Mouse (Mus musculus): ENCODE measurements around the gene Adh6a. TPM values are rescaled to one million over a fixed set of nuclear protein-coding genes. Genes with fewer than 3 reads are reported as not detected.

Gene Adh6a
- polyA plus RNA-seq, 1 experiment: not detected

GRCm38 (mm10) chr3:138285986-138286385 is 27.1 kb upstream of the Adh6a start:
- Histone ChIP-seq H3K27ac (ENCODE audit: insufficient read depth, low read length) (no peak overlapping the region), H3K27me3 (ENCODE audit: control insufficient read depth, insufficient read depth, low read length) (no peaks in the 10 kb centered on the region), H3K4me3 (replicated peaks; ENCODE audit: insufficient read depth, low read depth, low read length) (no peak overlapping the region), H3K4me1 (ENCODE audit: control insufficient read depth, insufficient read depth, low read length) (no peaks in the 10 kb centered on the region)
- 83% methylated on average over 7 of the region's 7 CpGs for WGBS
- DNase-seq: no peak
- TF ChIP-seq CTCF (IDR thresholded peaks at IDR 0.05; ENCODE audit: borderline replicate concordance, insufficient read depth, low read depth, low read length) (no peak), POLR2A (IDR thresholded peaks at IDR 0.05; ENCODE audit: borderline replicate concordance, insufficient read depth, low read length) (no peak)

GRCm38 (mm10) chr3:138287686-138288085 is 25.4 kb upstream of the Adh6a start:
- TF ChIP-seq CTCF (IDR thresholded peaks at IDR 0.05; ENCODE audit: borderline replicate concordance, insufficient read depth, low read depth, low read length) (no peak), POLR2A (IDR thresholded peaks at IDR 0.05; ENCODE audit: borderline replicate concordance, insufficient read depth, low read length) (no peak)
- Histone ChIP-seq H3K27me3 (ENCODE audit: control insufficient read depth, insufficient read depth, low read length) (no peaks in the 10 kb centered on the region), H3K4me1 (ENCODE audit: control insufficient read depth, insufficient read depth, low read length) (no peaks in the 10 kb centered on the region), H3K27ac (ENCODE audit: insufficient read depth, low read length) (no peak overlapping the region), H3K4me3 (replicated peaks; ENCODE audit: insufficient read depth, low read depth, low read length) (no peak overlapping the region)
- no peak for DNase-seq
- 88% methylated on average over 4 of the region's 4 CpGs for WGBS

- no peak for DNase-seq
- no peak for TF ChIP-seq CTCF (IDR thresholded peaks at IDR 0.05; ENCODE audit: borderline replicate concordance, insufficient read depth, low read depth, low read length)
- no peak for TF ChIP-seq POLR2A (IDR thresholded peaks at IDR 0.05; ENCODE audit: borderline replicate concordance, insufficient read depth, low read length)
- Histone ChIP-seq H3K4me3 (replicated peaks; ENCODE audit: insufficient read depth, low read depth, low read length) (no peak overlapping the region), H3K4me1 (ENCODE audit: control insufficient read depth, insufficient read depth, low read length) (no peaks in the 10 kb centered on the region), H3K27me3 (ENCODE audit: control insufficient read depth, insufficient read depth, low read length) (no peaks in the 10 kb centered on the region), H3K27ac (ENCODE audit: insufficient read depth, low read length) (no peak overlapping the region)
- 29% methylated on average over 2 of the region's 2 CpGs for WGBS
Observed at GRCm38 (mm10) chr3:138290672-138291071, 22.4 kb upstream of the Adh6a start.

GRCm38 (mm10) chr3:138291529-138292117 is 21.5 kb upstream of the Adh6a start:
- 95% methylated on average over 4 of the region's 4 CpGs for WGBS
- no peaks in the 10 kb centered on the region for H3K27me3 ChIP-seq (ENCODE audit: control insufficient read depth, insufficient read depth, low read length)
- H3K27ac ChIP-seq (ENCODE audit: insufficient read depth, low read length): no peak overlapping the region
- H3K4me1 ChIP-seq (ENCODE audit: control insufficient read depth, insufficient read depth, low read length): no peaks in the 10 kb centered on the region
- no peak for DNase-seq
- H3K4me3 ChIP-seq (replicated peaks; ENCODE audit: insufficient read depth, low read depth, low read length): no peak overlapping the region
- no peak for TF ChIP-seq POLR2A (IDR thresholded peaks at IDR 0.05; ENCODE audit: borderline replicate concordance, insufficient read depth, low read length)
- no peak for TF ChIP-seq CTCF (IDR thresholded peaks at IDR 0.05; ENCODE audit: borderline replicate concordance, insufficient read depth, low read depth, low read length)

- WGBS: 85% methylated on average over 7 of the region's 7 CpGs
- H3K27me3 ChIP-seq (ENCODE audit: control insufficient read depth, insufficient read depth, low read length): no peaks in the 10 kb centered on the region
- DNase-seq: no peak
- no peak for TF ChIP-seq CTCF (IDR thresholded peaks at IDR 0.05; ENCODE audit: borderline replicate concordance, insufficient read depth, low read depth, low read length)
- no peak for TF ChIP-seq POLR2A (IDR thresholded peaks at IDR 0.05; ENCODE audit: borderline replicate concordance, insufficient read depth, low read length)
- H3K27ac ChIP-seq (ENCODE audit: insufficient read depth, low read length): no peak overlapping the region
- no peaks in the 10 kb centered on the region for H3K4me1 ChIP-seq (ENCODE audit: control insufficient read depth, insufficient read depth, low read length)
- H3K4me3 ChIP-seq (replicated peaks; ENCODE audit: insufficient read depth, low read depth, low read length): no peak overlapping the region
Observed at GRCm38 (mm10) chr3:138293298-138293895, 19.7 kb upstream of the Adh6a start.

GRCm38 (mm10) chr3:138300130-138300529 is 13.0 kb upstream of the Adh6a start:
- Histone ChIP-seq H3K27ac (ENCODE audit: insufficient read depth, low read length) (no peak overlapping the region), H3K4me3 (replicated peaks; ENCODE audit: insufficient read depth, low read depth, low read length) (no peak overlapping the region), H3K4me1 (ENCODE audit: control insufficient read depth, insufficient read depth, low read length) (no peaks in the 10 kb centered on the region), H3K27me3 (ENCODE audit: control insufficient read depth, insufficient read depth, low read length) (no peaks in the 10 kb centered on the region)
- TF ChIP-seq CTCF (IDR thresholded peaks at IDR 0.05; ENCODE audit: borderline replicate concordance, insufficient read depth, low read depth, low read length): no peak
- TF ChIP-seq POLR2A (IDR thresholded peaks at IDR 0.05; ENCODE audit: borderline replicate concordance, insufficient read depth, low read length): no peak
- DNase-seq: no peak
- WGBS: 93% methylated on average over 9 of the region's 9 CpGs

- TF ChIP-seq POLR2A (IDR thresholded peaks at IDR 0.05; ENCODE audit: borderline replicate concordance, insufficient read depth, low read length) (no peak), CTCF (IDR thresholded peaks at IDR 0.05; ENCODE audit: borderline replicate concordance, insufficient read depth, low read depth, low read length) (no peak)
- Histone ChIP-seq H3K4me3 (replicated peaks; ENCODE audit: insufficient read depth, low read depth, low read length) (no peak overlapping the region), H3K27me3 (ENCODE audit: control insufficient read depth, insufficient read depth, low read length) (no peaks in the 10 kb centered on the region), H3K27ac (ENCODE audit: insufficient read depth, low read length) (no peak overlapping the region), H3K4me1 (ENCODE audit: control insufficient read depth, insufficient read depth, low read length) (no peaks in the 10 kb centered on the region; the same call in 1 of the 2 replicates)
- DNase-seq: no peak
- 30% methylated on average over 4 of the region's 4 CpGs for WGBS
Observed at GRCm38 (mm10) chr3:138302676-138303075, 10.4 kb upstream of the Adh6a start.
